In the genomic region with DNA sequence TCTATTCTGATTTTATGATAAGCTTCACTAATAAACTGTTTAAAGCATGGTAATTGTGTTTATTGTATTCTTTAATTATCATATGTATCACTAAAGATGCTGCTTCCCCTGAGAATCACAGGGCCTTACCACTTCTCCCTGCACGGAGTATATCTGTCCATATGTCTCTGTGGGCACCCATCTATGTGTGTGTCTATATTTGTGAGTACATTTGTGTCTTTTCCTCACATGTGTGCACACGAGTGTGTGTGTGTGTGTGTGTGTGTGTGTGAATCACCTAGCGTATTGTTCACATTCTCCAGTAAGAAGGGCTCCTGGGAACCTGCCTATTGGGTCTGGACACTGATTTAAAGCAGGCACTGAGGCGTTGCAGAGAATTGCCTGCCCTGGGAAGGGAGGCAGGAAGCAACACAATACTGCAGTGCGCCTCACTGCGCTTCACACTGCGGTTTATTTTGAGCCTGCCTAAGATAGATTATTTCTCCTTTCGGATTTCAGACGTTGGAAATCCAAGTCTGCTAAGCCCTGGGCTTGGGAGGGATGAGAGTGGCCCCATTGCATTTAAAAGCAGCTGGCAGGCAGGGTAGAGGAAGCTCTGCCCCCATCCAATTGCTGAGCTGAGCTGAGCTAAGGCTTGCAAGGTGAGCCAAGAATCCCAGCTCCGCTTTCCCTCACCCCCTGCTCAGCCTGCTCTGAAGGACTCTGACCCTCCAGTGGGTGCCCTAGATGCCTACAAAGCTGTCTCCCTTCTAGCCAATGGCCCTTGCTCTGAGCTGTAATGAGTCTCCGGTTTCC, we compare ENCODE assay signal across 9 mouse cellular contexts. TPM values are rescaled to one million over a fixed set of nuclear protein-coding genes. Genes with fewer than 3 reads are reported as not detected.
DNase-seq lines count a peak whose midpoint lies in the region; TF ChIP-seq lines count a peak whose summit lies in the region.
"Had no signal": no experiment of that assay in that cellular context is flagged by ENCODE, and none has a peak within 500 bp of the region (broad histone marks: within the 10 kb centered on the region; RNA-seq: fewer than 3 reads in every experiment).

No protein-coding gene starts in this region.

- no peak for TF ChIP-seq CTCF in layer of hippocampus, adult 2 months (conservative IDR thresholded peaks at IDR 0.05)
- TF ChIP-seq CTCF in olfactory bulb, adult 2 months (IDR thresholded peaks at IDR 0.05; ENCODE audit: insufficient read depth, low read depth, low read length) = no peak
- no peak for TF ChIP-seq CTCF in lung, adult 2 months (IDR thresholded peaks at IDR 0.05; ENCODE audit: insufficient read depth, low read length)

- no peak for TF ChIP-seq POLR2A in olfactory bulb, adult 2 months (IDR thresholded peaks at IDR 0.05; ENCODE audit: insufficient read depth, low read depth, low read length)
- no peak for TF ChIP-seq POLR2A in lung, adult 2 months (IDR thresholded peaks at IDR 0.05; ENCODE audit: borderline replicate concordance, extremely low read depth, low read depth, low read length)

- 13% methylated on average over 11 of the region's 11 CpGs for WGBS in olfactory bulb, adult 2 months
- 46% methylated on average over 11 of the region's 11 CpGs for WGBS in lung, adult 2 months

- intact Hi-C loops in gastrocnemius, postnatal 36 days (cut with DNase I) = no loop called here

- peaks cover 44% of the 10 kb centered on the region for H3K4me1 ChIP-seq in olfactory bulb, adult 2 months (ENCODE audit: control insufficient read depth, insufficient read depth, low read length)
- H3K4me1 ChIP-seq in lung, adult 2 months (ENCODE audit: control insufficient read depth, insufficient read depth, low read length) = no peaks in the 10 kb centered on the region
- H3K4me1 ChIP-seq: liver, embryonic 13.5 days had no signal

- H3K27ac ChIP-seq in layer of hippocampus, adult 2 months = peak overlapping the region; percentile 86
- H3K27ac ChIP-seq in olfactory bulb, adult 2 months (ENCODE audit: insufficient read depth, low read depth, low read length) = peak overlapping the region; percentile 99
- H3K27ac ChIP-seq: liver, embryonic 13.5 days had no signal

- DNase-seq in cerebellum, postnatal 10 days = peak; percentile 44 to 56
- peak; percentile 75 to 92 for DNase-seq in frontal cortex, postnatal 36 days (ENCODE audit: low spot score in 2 of 2)
- peak; percentile 28 to 34 for DNase-seq in layer of hippocampus, adult 2 months (ENCODE audit: low spot score in 2 of 2)
- DNase-seq in lung, adult 2 months = no peak
- DNase-seq in ovary, postnatal 10 days (ENCODE audit: low spot score) = no peak
- DNase-seq in gastrocnemius, postnatal 36 days = no peak
- DNase-seq in MN1 (ENCODE audit: low spot score) = no peak
- DNase-seq: liver, embryonic 13.5 days had no signal

- no peak overlapping the region for H3K4me3 ChIP-seq in layer of hippocampus, adult 2 months
- no peak overlapping the region for H3K4me3 ChIP-seq in olfactory bulb, adult 2 months (ENCODE audit: insufficient read depth, low read depth, low read length)
- H3K4me3 ChIP-seq in lung, adult 2 months (replicated peaks; ENCODE audit: extremely low read depth, low read depth, low read length) = no peak overlapping the region
- H3K4me3 ChIP-seq: liver, embryonic 13.5 days had no signal

RNA-seq across cellular contexts. Expression of gene Bhlhe23, which starts 48.6 kb away (rescaled TPM):
- total RNA-seq in layer of hippocampus, adult 2 months (2021) = not detected
- not detected in 2 replicates for polyA plus RNA-seq in olfactory bulb, adult 2 months (2012; ENCODE audit: insufficient read depth, insufficient read length, low replicate concordance, missing spikeins)
- not detected in 2 replicates for polyA plus RNA-seq in lung, adult 2 months (2012; rRNA removed)
- total RNA-seq in gastrocnemius, postnatal 36 days (2021) = not detected
- polyA plus RNA-seq: liver, embryonic 13.5 days had no signal

Comparison
In these comparisons a context has a peak if more than half of its experiments do, and no peak if none do; other contexts are left out.
1. DNase-seq: peak in cerebellum, postnatal 10 days (2 of 2), frontal cortex, postnatal 36 days (2 of 2) and layer of hippocampus, adult 2 months (2 of 2); none in lung, adult 2 months (single experiment), ovary, postnatal 10 days (single experiment), gastrocnemius, postnatal 36 days (0 of 2) and MN1 (single experiment).